Mouse (Mus musculus) MEL (cell line): Measurements from ENCODE around the gene Tubb2b.

Source experiments
- CTCF ChIP-seq, 3 experiments: IDR thresholded peaks in 2 of 3; conservative IDR thresholded peaks in 1 of 3; 2 replicates each; pipeline ENCODE4 v1.5.1; 2011 to 2012; ENCODE audit warnings: low read length in 3 of 3, low read depth in 2 of 3, mild to moderate bottlenecking in 2 of 3, improper control_type of control experiment in 1 of 3, inconsistent platforms in 1 of 3, mixed read lengths in 1 of 3, moderate library complexity in 1 of 3; ENCODE audit not compliant: control insufficient read depth in 1 of 3, insufficient read depth in 1 of 3, poor library complexity in 1 of 3, severe bottlenecking in 1 of 3
- EP300 ChIP-seq, 2 experiments: IDR thresholded peaks; 2 replicates each; pipeline ENCODE4 v1.6.1; 2011; ENCODE audit warnings: improper control_type of control experiment in 2 of 2, low read length in 2 of 2, low read depth in 1 of 2, mild to moderate bottlenecking in 1 of 2
- GATA1 ChIP-seq: IDR thresholded peaks from 2 replicates; pipeline ENCODE4 v1.6.1; 2011; ENCODE audit warnings: low read depth, low read length, improper control_type of control experiment
- HCFC1 ChIP-seq: IDR thresholded peaks from 2 replicates; pipeline ENCODE4 v1.6.1; 2012; ENCODE audit warnings: low read depth, mild to moderate bottlenecking, inconsistent platforms, low read length, improper control_type of control experiment, moderate library complexity
- TCF12 ChIP-seq: IDR thresholded peaks from 2 replicates; pipeline ENCODE4 v1.6.1; 2014; ENCODE audit warnings: low read depth, mild to moderate bottlenecking, inconsistent platforms, low read length, improper control_type of control experiment, moderate library complexity
- USF1 ChIP-seq: IDR thresholded peaks from 2 replicates; pipeline ENCODE4 v1.6.1; 2014; ENCODE audit warnings: low read depth, mild to moderate bottlenecking, inconsistent platforms, low read length, improper control_type of control experiment, moderate library complexity

DNA sequence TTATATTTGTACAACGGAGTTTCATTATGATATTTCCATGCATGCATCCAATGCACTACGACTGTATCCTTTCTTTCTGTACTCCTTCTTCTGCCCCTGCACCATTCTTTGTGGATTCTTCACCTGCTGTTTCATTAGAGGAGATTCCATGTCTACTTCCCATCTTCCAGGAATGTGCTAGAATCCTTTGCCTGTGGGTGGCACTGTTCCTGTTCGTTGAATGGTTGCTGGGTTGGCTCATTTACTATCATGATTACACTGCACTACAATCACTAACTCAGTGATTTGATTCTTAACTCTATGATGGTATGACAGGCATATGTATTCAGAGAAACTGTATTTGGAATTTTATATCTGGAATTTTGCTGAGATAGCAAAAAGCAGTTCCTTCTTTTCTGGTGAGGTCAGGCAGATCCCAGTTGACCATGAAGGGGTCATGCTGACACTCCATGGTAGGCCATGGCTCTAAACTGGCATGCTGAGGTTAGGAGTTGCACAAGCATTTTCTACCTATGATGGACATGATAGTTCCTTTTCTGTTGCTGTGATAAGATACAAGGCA is 27.4 kb upstream of the Tubb2b start:
- no peak for TF ChIP-seq EP300 (IDR thresholded peaks at IDR 0.05; ENCODE audit: low read depth in 1 of 2, low read length in 2 of 2)
- TF ChIP-seq TCF12: no peak
- TF ChIP-seq GATA1: no peak
- TF ChIP-seq HCFC1: no peak
- peak in 1 of 3 experiments; percentile 8; a peak in 1 of 6 replicates for TF ChIP-seq CTCF (IDR thresholded peaks at IDR 0.05 in 2 of 3, conservative IDR thresholded peaks at IDR 0.05 in 1 of 3; ENCODE audit: control insufficient read depth in 1 of 3, insufficient read depth in 1 of 3, low read depth in 2 of 3, low read length in 3 of 3, poor library complexity in 1 of 3, severe bottlenecking in 1 of 3)
- TF ChIP-seq USF1: no peak
